In genomic region chr14:98808117-98808516, GRCm38 (mm10) we compare ENCODE assay signal across 19 mouse cellular contexts.
"Had no signal": no experiment of that assay in that cellular context is flagged by ENCODE, and none has a peak within 500 bp of the region (broad histone marks: within the 10 kb centered on the region; RNA-seq: fewer than 3 reads in every experiment).

No protein-coding gene starts in this region.

- H3K4me1 ChIP-seq: midbrain, embryonic 10.5 days; midbrain, embryonic 12.5 days; neural tube, embryonic 13.5 days had no signal

- DNase-seq: lung, adult 18-20 months; lung, postnatal 10 days; lung, postnatal 36 days; midbrain, embryonic 14.5 days; retina, postnatal 1 day; right cerebral cortex, adult 18-20 months; right cerebral cortex, postnatal 25 days; right cerebral cortex, postnatal 4 days; spleen, adult 18-20 months; thymus, adult 18-20 months; thymus, postnatal 14 days; thymus, postnatal 36 days had no signal

- H3K9ac ChIP-seq: liver, embryonic 14.5 days; midbrain, embryonic 12.5 days; neural tube, embryonic 13.5 days; neural tube, embryonic 15.5 days had no signal

- H3K27ac ChIP-seq: liver, embryonic 14.5 days; midbrain, embryonic 10.5 days; midbrain, embryonic 12.5 days; neural tube, embryonic 13.5 days; neural tube, embryonic 15.5 days had no signal

- H3K36me3 ChIP-seq: midbrain, embryonic 10.5 days; midbrain, embryonic 12.5 days; neural tube, embryonic 13.5 days; neural tube, embryonic 15.5 days had no signal

- H3K27me3 ChIP-seq: midbrain, embryonic 12.5 days; neural tube, embryonic 13.5 days; neural tube, embryonic 15.5 days had no signal

- H3K4me2 ChIP-seq: midbrain, embryonic 12.5 days; neural tube, embryonic 13.5 days; neural tube, embryonic 15.5 days had no signal

- ATAC-seq: midbrain, embryonic 16.5 days had no signal

- H3K9me3 ChIP-seq: midbrain, embryonic 10.5 days; midbrain, embryonic 12.5 days; neural tube, embryonic 13.5 days; neural tube, embryonic 15.5 days had no signal

- H3K4me3 ChIP-seq: midbrain, embryonic 10.5 days; midbrain, embryonic 12.5 days; myocyte; neural tube, embryonic 13.5 days; neural tube, embryonic 15.5 days had no signal
